Mouse (Mus musculus): ENCODE measurements around the gene B4galt5. TPM values are rescaled to one million over a fixed set of nuclear protein-coding genes. Genes with fewer than 3 reads are reported as not detected.

The B4galt5 gene
- polyA plus RNA-seq, 1 experiment from 2014 or later: 1.5 TPM

GRCm38 (mm10) chr2:167273206-167273740, 75.7 kb downstream of the B4galt5 start:
- 62% methylated on average over 13 of the region's 13 CpGs for WGBS (ENCODE audit: insufficient replicate concordance)
- H3K9me3 ChIP-seq (replicated peaks; ENCODE audit: control insufficient read depth, low read length): no peaks in the 10 kb centered on the region
- H3K27me3 ChIP-seq (ENCODE audit: control insufficient read depth, insufficient read depth, low read depth, low read length): no peaks in the 10 kb centered on the region
- no peak overlapping the region for H3K9ac ChIP-seq (ENCODE audit: low read depth, low read length)
- H3K4me2 ChIP-seq (ENCODE audit: low read depth, low read length): no peak overlapping the region
- H3K27ac ChIP-seq (ENCODE audit: low read length): no peak overlapping the region
- H3K4me3 ChIP-seq (ENCODE audit: low read depth, low read length): no peak overlapping the region
- ATAC-seq (ENCODE audit: low read depth): no peak
- H3K4me1 ChIP-seq (ENCODE audit: control insufficient read depth, low read depth, low read length): no peaks in the 10 kb centered on the region
- H3K36me3 ChIP-seq (ENCODE audit: control insufficient read depth, insufficient read depth): no peaks in the 10 kb centered on the region

GRCm38 (mm10) chr2:167272706-167273105, 76.3 kb downstream of the B4galt5 start:
- no peaks in the 10 kb centered on the region for H3K9me3 ChIP-seq (replicated peaks; ENCODE audit: control insufficient read depth, low read length)
- H3K27ac ChIP-seq (ENCODE audit: low read length): no peak overlapping the region
- WGBS (ENCODE audit: insufficient replicate concordance): 52% methylated on average over 3 of the region's 3 CpGs
- H3K27me3 ChIP-seq (ENCODE audit: control insufficient read depth, insufficient read depth, low read depth, low read length): no peaks in the 10 kb centered on the region
- no peak overlapping the region for H3K4me2 ChIP-seq (ENCODE audit: low read depth, low read length)
- no peaks in the 10 kb centered on the region for H3K36me3 ChIP-seq (ENCODE audit: control insufficient read depth, insufficient read depth)
- no peak overlapping the region for H3K9ac ChIP-seq (ENCODE audit: low read depth, low read length)
- ATAC-seq (ENCODE audit: low read depth): no peak
- H3K4me1 ChIP-seq (ENCODE audit: control insufficient read depth, low read depth, low read length): no peaks in the 10 kb centered on the region
- no peak overlapping the region for H3K4me3 ChIP-seq (ENCODE audit: low read depth, low read length)

- H3K9ac ChIP-seq (ENCODE audit: low read depth, low read length): no peak overlapping the region
- 49% methylated on average over 9 of the region's 9 CpGs for WGBS (ENCODE audit: insufficient replicate concordance)
- no peak for ATAC-seq (ENCODE audit: low read depth)
- H3K4me2 ChIP-seq (ENCODE audit: low read depth, low read length): no peak overlapping the region
- no peaks in the 10 kb centered on the region for H3K36me3 ChIP-seq (ENCODE audit: control insufficient read depth, insufficient read depth)
- H3K9me3 ChIP-seq (replicated peaks; ENCODE audit: control insufficient read depth, low read length): no peaks in the 10 kb centered on the region
- no peaks in the 10 kb centered on the region for H3K27me3 ChIP-seq (ENCODE audit: control insufficient read depth, insufficient read depth, low read depth, low read length)
- H3K27ac ChIP-seq (ENCODE audit: low read length): no peak overlapping the region
- no peak overlapping the region for H3K4me3 ChIP-seq (ENCODE audit: low read depth, low read length)
- no peaks in the 10 kb centered on the region for H3K4me1 ChIP-seq (ENCODE audit: control insufficient read depth, low read depth, low read length)
Observed at GRCm38 (mm10) chr2:167271121-167271521, 77.9 kb downstream of the B4galt5 start.

- no peaks in the 10 kb centered on the region for H3K36me3 ChIP-seq (ENCODE audit: control insufficient read depth, insufficient read depth)
- H3K27ac ChIP-seq (ENCODE audit: low read length): no peak overlapping the region
- H3K9ac ChIP-seq (ENCODE audit: low read depth, low read length): no peak overlapping the region
- 59% methylated on average over 3 of the region's 3 CpGs for WGBS (ENCODE audit: insufficient replicate concordance)
- H3K4me3 ChIP-seq (ENCODE audit: low read depth, low read length): no peak overlapping the region
- H3K4me2 ChIP-seq (ENCODE audit: low read depth, low read length): no peak overlapping the region
- no peak for ATAC-seq (ENCODE audit: low read depth)
- H3K4me1 ChIP-seq (ENCODE audit: control insufficient read depth, low read depth, low read length): no peaks in the 10 kb centered on the region
- H3K27me3 ChIP-seq (ENCODE audit: control insufficient read depth, insufficient read depth, low read depth, low read length): no peaks in the 10 kb centered on the region
- H3K9me3 ChIP-seq (replicated peaks; ENCODE audit: control insufficient read depth, low read length): no peaks in the 10 kb centered on the region
Observed at GRCm38 (mm10) chr2:167270496-167270895, 78.5 kb downstream of the B4galt5 start.

- Histone ChIP-seq H3K27ac (ENCODE audit: low read length) (no peak overlapping the region), H3K4me3 (ENCODE audit: low read depth, low read length) (no peak overlapping the region), H3K27me3 (ENCODE audit: control insufficient read depth, insufficient read depth, low read depth, low read length) (no peaks in the 10 kb centered on the region), H3K36me3 (ENCODE audit: control insufficient read depth, insufficient read depth) (no peaks in the 10 kb centered on the region), H3K4me1 (ENCODE audit: control insufficient read depth, low read depth, low read length) (no peaks in the 10 kb centered on the region), H3K9me3 (replicated peaks; ENCODE audit: control insufficient read depth, low read length) (no peaks in the 10 kb centered on the region), H3K9ac (ENCODE audit: low read depth, low read length) (no peak overlapping the region), H3K4me2 (ENCODE audit: low read depth, low read length) (no peak overlapping the region)
- no peak for ATAC-seq (ENCODE audit: low read depth)
- 58% methylated on average over 1 of the region's 1 CpGs for WGBS (ENCODE audit: insufficient replicate concordance)
Observed at GRCm38 (mm10) chr2:167268721-167269120, 80.3 kb downstream of the B4galt5 start.

GRCm38 (mm10) chr2:167268411-167268690, 80.6 kb downstream of the B4galt5 start:
- Histone ChIP-seq H3K27ac (ENCODE audit: low read length) (no peak overlapping the region), H3K9ac (ENCODE audit: low read depth, low read length) (no peak overlapping the region), H3K9me3 (replicated peaks; ENCODE audit: control insufficient read depth, low read length) (no peaks in the 10 kb centered on the region), H3K27me3 (ENCODE audit: control insufficient read depth, insufficient read depth, low read depth, low read length) (no peaks in the 10 kb centered on the region), H3K4me1 (ENCODE audit: control insufficient read depth, low read depth, low read length) (no peaks in the 10 kb centered on the region), H3K4me3 (ENCODE audit: low read depth, low read length) (no peak overlapping the region), H3K36me3 (ENCODE audit: control insufficient read depth, insufficient read depth) (no peaks in the 10 kb centered on the region), H3K4me2 (ENCODE audit: low read depth, low read length) (no peak overlapping the region)
- WGBS (ENCODE audit: insufficient replicate concordance): 81% methylated on average over 8 of the region's 8 CpGs
- no peak for ATAC-seq (ENCODE audit: low read depth)

- WGBS (ENCODE audit: insufficient replicate concordance): 67% methylated on average over 14 of the region's 14 CpGs
- H3K27ac ChIP-seq (ENCODE audit: low read length): no peak overlapping the region
Observed at GRCm38 (mm10) chr2:167267531-167268410, 81.2 kb downstream of the B4galt5 start.

GRCm38 (mm10) chr2:167266231-167266630, 82.8 kb downstream of the B4galt5 start:
- Histone ChIP-seq H3K36me3 (ENCODE audit: control insufficient read depth, insufficient read depth) (no peaks in the 10 kb centered on the region), H3K9me3 (replicated peaks; ENCODE audit: control insufficient read depth, low read length) (no peaks in the 10 kb centered on the region), H3K27me3 (ENCODE audit: control insufficient read depth, insufficient read depth, low read depth, low read length) (no peaks in the 10 kb centered on the region), H3K4me1 (ENCODE audit: control insufficient read depth, low read depth, low read length) (no peaks in the 10 kb centered on the region), H3K27ac (ENCODE audit: low read length) (no peak overlapping the region), H3K9ac (ENCODE audit: low read depth, low read length) (no peak overlapping the region), H3K4me2 (ENCODE audit: low read depth, low read length) (no peak overlapping the region), H3K4me3 (ENCODE audit: low read depth, low read length) (no peak overlapping the region)
- ATAC-seq (ENCODE audit: low read depth): no peak
- WGBS (ENCODE audit: insufficient replicate concordance): 70% methylated on average over 10 of the region's 10 CpGs

More at GRCm38 (mm10) chr2:167267531-167268410, 81.2 kb downstream of the B4galt5 start:
- Histone ChIP-seq H3K4me3 (ENCODE audit: low read depth, low read length) (no peak overlapping the region), H3K4me1 (ENCODE audit: control insufficient read depth, low read depth, low read length) (no peaks in the 10 kb centered on the region), H3K9me3 (replicated peaks; ENCODE audit: control insufficient read depth, low read length) (no peaks in the 10 kb centered on the region), H3K27me3 (ENCODE audit: control insufficient read depth, insufficient read depth, low read depth, low read length) (no peaks in the 10 kb centered on the region), H3K4me2 (ENCODE audit: low read depth, low read length) (no peak overlapping the region), H3K9ac (ENCODE audit: low read depth, low read length) (no peak overlapping the region), H3K36me3 (ENCODE audit: control insufficient read depth, insufficient read depth) (no peaks in the 10 kb centered on the region)
- ATAC-seq (ENCODE audit: low read depth): no peak

- no peak overlapping the region for H3K4me2 ChIP-seq (ENCODE audit: low read depth, low read length)
- H3K4me3 ChIP-seq (ENCODE audit: low read depth, low read length): no peak overlapping the region
- H3K4me1 ChIP-seq (ENCODE audit: control insufficient read depth, low read depth, low read length): no peaks in the 10 kb centered on the region
- WGBS (ENCODE audit: insufficient replicate concordance): 35% methylated on average over 4 of the region's 5 CpGs
- no peak for ATAC-seq (ENCODE audit: low read depth)
- no peak overlapping the region for H3K9ac ChIP-seq (ENCODE audit: low read depth, low read length)
- H3K36me3 ChIP-seq (ENCODE audit: control insufficient read depth, insufficient read depth): no peaks in the 10 kb centered on the region
- H3K9me3 ChIP-seq (replicated peaks; ENCODE audit: control insufficient read depth, low read length): no peaks in the 10 kb centered on the region
- no peaks in the 10 kb centered on the region for H3K27me3 ChIP-seq (ENCODE audit: control insufficient read depth, insufficient read depth, low read depth, low read length)
- no peak overlapping the region for H3K27ac ChIP-seq (ENCODE audit: low read length)
Observed at GRCm38 (mm10) chr2:167265806-167266205, 83.2 kb downstream of the B4galt5 start.

Measured in liver, embryonic 16.5 days (tissue).